Mouse (Mus musculus) frontal cortex, postnatal 25 days (tissue): ENCODE results near the gene Olfr477.
"Not testable (repeated sequence)": the region's sequence is repeated elsewhere in the genome, so short reads cannot be mapped to it uniquely, and the experiment has no call there.

Source experiments
- DNase-seq, 2 experiments: peaks; one replicate each; pipeline ENCODE4 v3.0.0; 2022; ENCODE audit warnings: low spot score in 2 of 2

Gene Olfr477

DNA sequence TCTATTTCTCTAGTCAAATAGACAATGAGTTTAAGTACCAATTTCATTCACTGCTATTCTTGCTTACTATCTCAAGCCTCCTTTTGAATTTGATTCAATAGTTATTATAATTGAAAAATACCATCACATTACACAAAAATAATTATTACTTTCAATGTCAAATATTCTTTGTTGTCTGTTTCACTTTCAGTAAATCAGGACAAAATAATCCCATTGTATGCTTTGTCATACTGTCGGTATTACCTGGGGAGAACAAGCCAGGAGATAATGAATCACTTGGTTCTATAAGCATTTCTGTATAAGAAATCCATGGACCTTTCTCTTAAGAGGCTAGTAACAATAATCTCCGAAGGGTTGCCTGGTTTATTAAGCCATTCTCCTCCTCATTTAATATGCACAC lies at the start of gene Olfr477:
Gene Olfr477 (plus strand): TSS at position 301 of the 400 bp plus-strand sequence.
- DNase-seq = no peak

DNA sequence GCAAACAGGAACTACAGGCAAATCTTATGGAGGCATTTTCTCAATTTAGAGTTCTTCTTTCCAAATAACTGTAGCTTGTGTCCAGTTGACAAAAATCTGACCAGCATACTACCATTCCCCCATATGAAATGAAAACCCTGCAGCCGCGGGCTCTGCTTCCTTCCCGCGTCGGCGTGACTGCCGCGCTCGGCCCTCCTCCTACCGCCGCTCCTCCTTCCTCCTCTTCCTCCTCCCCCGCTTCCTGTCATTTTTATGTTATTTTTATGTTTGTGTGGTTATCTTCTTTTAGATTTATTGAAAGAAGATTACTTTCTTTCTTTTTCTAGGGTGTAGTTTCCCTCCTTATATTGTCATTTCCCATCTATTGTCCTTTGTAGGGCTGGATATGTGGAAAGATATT lies 34.0 kb upstream of the Olfr477 start:
- not testable (repeated sequence) for DNase-seq

DNA sequence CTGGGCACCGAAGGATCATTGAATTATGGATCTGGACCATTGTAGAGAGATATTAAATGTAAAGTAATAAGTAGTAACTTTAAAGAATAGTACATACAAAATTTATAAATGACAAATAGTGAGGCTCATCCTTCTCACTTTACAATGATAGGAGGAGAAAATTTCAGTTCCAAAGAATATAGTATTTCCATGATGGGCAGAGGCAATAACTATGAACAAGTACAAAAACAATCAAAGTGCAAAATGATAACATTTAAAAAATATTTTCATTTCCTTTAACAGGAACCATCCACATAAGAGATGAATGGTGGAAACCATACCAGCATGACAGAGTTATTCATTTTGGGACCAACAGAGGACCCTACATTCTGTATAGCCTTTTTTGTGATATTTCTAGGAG lies 32.1 kb upstream of the Olfr477 start, which contains the start of gene Olfr474:
Gene Olfr474 (plus strand): TSS at position 301 of the 400 bp plus-strand sequence.
- DNase-seq = no peak

DNA sequence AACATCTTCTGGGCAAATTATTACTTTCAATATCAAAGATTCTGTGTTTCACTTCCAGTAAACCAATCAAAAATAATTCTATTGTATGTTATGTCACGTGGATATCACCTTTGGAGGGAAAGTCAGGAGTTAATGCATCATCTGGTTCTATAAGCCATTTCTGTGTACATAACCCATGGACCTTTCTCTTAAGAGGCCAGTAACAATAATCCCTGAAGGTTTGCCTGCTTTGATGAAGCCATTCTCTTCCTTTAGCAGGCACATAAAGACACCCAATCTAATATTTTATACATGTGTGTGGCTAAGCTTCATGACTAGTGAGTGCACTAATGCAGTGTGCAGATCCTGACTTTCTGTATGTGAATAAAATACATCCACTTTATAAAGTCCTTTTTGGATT lies 22.0 kb upstream of the Olfr477 start, which contains the start of gene Olfr476:
Gene Olfr476 (plus strand): TSS at position 301 of the 400 bp plus-strand sequence.
- no peak for DNase-seq

DNA sequence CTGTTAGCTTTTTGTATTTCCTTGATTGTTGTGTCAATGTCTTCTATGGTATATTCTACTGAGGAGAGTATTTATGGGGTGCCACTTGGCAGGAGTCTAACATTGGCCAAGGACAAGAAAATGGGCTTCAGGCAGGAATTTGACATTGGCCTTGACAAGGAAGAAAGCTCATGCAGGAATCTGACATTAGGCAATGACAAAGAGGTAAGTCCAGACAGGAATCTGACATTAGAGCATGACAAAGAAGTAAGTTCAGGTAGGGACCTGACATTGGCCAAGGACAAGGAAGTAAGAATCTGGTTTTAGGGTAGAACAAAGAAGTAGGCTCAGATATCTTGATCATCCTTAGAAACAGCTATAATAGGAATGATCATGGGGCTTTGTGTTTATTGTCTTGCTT lies 27.8 kb downstream of the Olfr477 start:
- DNase-seq = not testable (repeated sequence)

DNA sequence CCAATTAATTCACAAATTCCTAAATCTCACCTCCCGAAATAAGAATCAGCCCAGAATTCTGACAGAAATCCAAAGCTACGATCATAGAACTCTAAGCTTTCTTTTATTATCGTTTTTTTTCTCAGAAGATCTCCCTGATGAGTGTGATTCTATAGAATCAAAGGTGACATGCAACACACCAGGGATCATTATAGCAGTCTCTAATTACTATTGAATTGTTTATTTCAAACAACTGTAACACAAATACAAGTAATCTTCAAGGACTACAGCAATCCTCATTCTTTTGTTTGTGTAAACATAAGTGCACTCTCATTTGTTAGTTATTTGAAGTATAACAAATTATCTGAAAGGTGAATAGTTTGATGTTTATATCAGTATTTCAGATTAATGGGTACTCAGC lies 47.4 kb downstream of the Olfr477 start, which contains the start of gene Olfr478:
Gene Olfr478 (minus strand): TSS at position 101 of the 400 bp plus-strand sequence.
- DNase-seq = no peak
